Mouse (Mus musculus): ENCODE measurements at regions not wholly inside any gene's neighbourhood (a gene's known extent, or its start where the extent isn't known, plus 50 kb on each side); places are given as distances from the start of the nearest gene placed in this dataset.
A peak's percentile ranks its signal among the peaks of the same experiment; 100 is the strongest.
"Not testable (repeated sequence)": the region's sequence is repeated elsewhere in the genome, so short reads cannot be mapped to it uniquely, and the experiment has no call there.

GRCm38 (mm10) chr3:112384641-112385040 lies 874.0 kb downstream of the Amy2a5 start:
- Histone ChIP-seq H3K9ac (no peak overlapping the region), H3K9me3 (no peaks in the 10 kb centered on the region), H3K36me3 (no peaks in the 10 kb centered on the region), H3K4me3 (no peak overlapping the region), H3K4me2 (no peak overlapping the region), H3K27me3 (no peaks in the 10 kb centered on the region), H3K27ac (replicated peaks) (no peak overlapping the region), H3K4me1 (replicated peaks) (no peaks in the 10 kb centered on the region)
- WGBS: 77% methylated on average over 2 of the region's 2 CpGs
- ATAC-seq (ENCODE audit: low read depth): no peak

DNA sequence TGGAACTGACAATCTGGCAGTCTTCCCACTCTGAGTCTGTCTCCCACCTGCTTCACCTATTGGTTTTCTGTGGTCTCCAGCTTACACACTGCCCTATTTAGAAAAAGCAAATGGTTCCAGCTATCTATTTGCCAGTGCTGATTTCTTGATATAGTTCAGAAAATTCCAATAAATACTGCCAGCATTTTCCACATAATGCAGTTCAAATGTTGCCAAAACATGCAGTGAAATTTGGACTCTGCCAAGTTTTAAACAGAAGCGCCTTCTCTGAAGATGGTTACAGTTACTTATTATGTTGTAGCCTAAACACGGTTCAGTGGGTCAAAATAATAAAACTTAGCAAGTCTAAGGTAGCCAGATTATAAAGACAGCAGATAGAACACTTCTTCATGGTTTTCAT lies 912.8 kb downstream of the Amy2a5 start:
- Histone ChIP-seq H3K4me3 (no peak overlapping the region), H3K4me2 (no peak overlapping the region), H3K9ac (no peak overlapping the region), H3K9me3 (no peaks in the 10 kb centered on the region), H3K4me1 (replicated peaks) (no peaks in the 10 kb centered on the region), H3K27ac (replicated peaks) (no peak overlapping the region), H3K36me3 (no peaks in the 10 kb centered on the region), H3K27me3 (no peaks in the 10 kb centered on the region)
- no peak for ATAC-seq (ENCODE audit: low read depth)
- WGBS: 88% methylated on average over 2 of the region's 2 CpGs

DNA sequence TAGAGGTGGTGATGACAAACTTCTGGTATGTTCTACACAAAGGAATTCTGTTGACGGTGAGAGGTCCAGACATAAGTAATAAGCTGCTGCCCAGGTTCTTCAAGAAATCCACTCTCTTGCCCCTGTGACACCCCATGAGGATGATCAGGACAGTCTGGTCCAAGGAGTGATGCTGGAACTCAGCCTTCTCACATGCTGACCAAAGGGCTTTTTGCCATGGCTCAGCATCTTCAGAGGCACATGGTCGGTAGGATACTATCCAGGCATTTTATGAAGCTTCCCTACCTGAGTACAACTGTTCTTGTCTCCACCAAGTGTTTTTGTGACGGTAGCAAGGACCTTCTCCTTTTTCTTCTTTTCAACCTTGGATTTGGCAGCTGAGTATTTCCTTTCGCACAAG lies 927.5 kb downstream of the Amy2a5 start:
- no peak overlapping the region for H3K27ac ChIP-seq (replicated peaks)
- no peaks in the 10 kb centered on the region for H3K9me3 ChIP-seq
- H3K27me3 ChIP-seq: no peaks in the 10 kb centered on the region
- H3K4me3 ChIP-seq: no peak overlapping the region
- no peak overlapping the region for H3K4me2 ChIP-seq
- 92% methylated on average over 4 of the region's 4 CpGs for WGBS
- no peak for ATAC-seq (ENCODE audit: low read depth)
- no peak overlapping the region for H3K9ac ChIP-seq
- no peaks in the 10 kb centered on the region for H3K4me1 ChIP-seq (replicated peaks)
- H3K36me3 ChIP-seq: no peaks in the 10 kb centered on the region

- H3K36me3 ChIP-seq: no peaks in the 10 kb centered on the region
- no peak overlapping the region for H3K9ac ChIP-seq
- H3K4me3 ChIP-seq: no peak overlapping the region
- ATAC-seq (ENCODE audit: low read depth): peak; percentile 81
- H3K4me2 ChIP-seq: no peak overlapping the region
- no peaks in the 10 kb centered on the region; the same call in 1 of the 2 replicates for H3K4me1 ChIP-seq (replicated peaks)
- WGBS: 24% methylated on average over 2 of the region's 2 CpGs
- H3K27me3 ChIP-seq: no peaks in the 10 kb centered on the region
- H3K9me3 ChIP-seq: no peaks in the 10 kb centered on the region
- H3K27ac ChIP-seq (replicated peaks): no peak overlapping the region
Measured at GRCm38 (mm10) chr3:112325348-112325747, 933.3 kb downstream of the Amy2a5 start.

DNA sequence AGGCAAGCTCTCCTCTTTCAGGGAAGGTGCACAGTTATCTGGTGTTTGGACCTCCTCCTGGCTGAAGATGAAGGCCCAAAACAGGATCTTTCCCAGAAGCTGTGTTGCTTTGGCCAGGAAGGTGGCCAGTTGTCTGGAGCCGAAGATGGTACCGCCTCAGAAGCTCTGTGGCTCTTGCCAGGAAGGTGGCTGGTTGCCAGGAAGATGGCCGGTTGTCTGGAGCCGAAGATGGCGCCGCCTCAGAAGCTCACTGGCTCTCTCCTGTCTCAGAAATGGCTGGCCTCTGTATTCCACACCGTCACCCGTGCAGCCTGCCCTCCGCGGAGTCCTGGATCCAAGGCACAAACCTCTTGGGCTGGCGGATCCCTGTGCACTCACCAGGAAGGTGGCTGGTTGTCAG lies 937.4 kb downstream of the Amy2a5 start:
- not testable (repeated sequence) for H3K4me2 ChIP-seq; H3K9me3 ChIP-seq; H3K4me3 ChIP-seq; H3K9ac ChIP-seq; ATAC-seq (ENCODE audit: low read depth); H3K27ac ChIP-seq (replicated peaks); H3K27me3 ChIP-seq; H3K36me3 ChIP-seq; H3K4me1 ChIP-seq (replicated peaks)
- WGBS: 91% methylated on average over 11 of the region's 11 CpGs

- Histone ChIP-seq H3K27me3 (no peaks in the 10 kb centered on the region), H3K36me3 (no peaks in the 10 kb centered on the region), H3K4me2 (no peak overlapping the region), H3K9me3 (no peaks in the 10 kb centered on the region), H3K4me1 (replicated peaks) (no peaks in the 10 kb centered on the region), H3K9ac (no peak overlapping the region), H3K27ac (replicated peaks) (no peak overlapping the region), H3K4me3 (no peak overlapping the region)
- no peak for ATAC-seq (ENCODE audit: low read depth)
- WGBS: 65% methylated on average over 2 of the region's 2 CpGs
Measured at GRCm38 (mm10) chr3:112278785-112279430, 979.7 kb downstream of the Amy2a5 start.

- H3K9ac ChIP-seq: no peak overlapping the region
- H3K9me3 ChIP-seq: no peaks in the 10 kb centered on the region
- H3K4me3 ChIP-seq: no peak overlapping the region
- H3K36me3 ChIP-seq: no peaks in the 10 kb centered on the region
- no peaks in the 10 kb centered on the region for H3K4me1 ChIP-seq (replicated peaks)
- WGBS: 7% methylated on average over 1 of the region's 1 CpGs
- no peak for ATAC-seq (ENCODE audit: low read depth)
- H3K4me2 ChIP-seq: no peak overlapping the region
- H3K27me3 ChIP-seq: no peaks in the 10 kb centered on the region
- no peak overlapping the region for H3K27ac ChIP-seq (replicated peaks)
Measured at GRCm38 (mm10) chr3:112261334-112262101, 997.1 kb downstream of the Amy2a5 start.

DNA sequence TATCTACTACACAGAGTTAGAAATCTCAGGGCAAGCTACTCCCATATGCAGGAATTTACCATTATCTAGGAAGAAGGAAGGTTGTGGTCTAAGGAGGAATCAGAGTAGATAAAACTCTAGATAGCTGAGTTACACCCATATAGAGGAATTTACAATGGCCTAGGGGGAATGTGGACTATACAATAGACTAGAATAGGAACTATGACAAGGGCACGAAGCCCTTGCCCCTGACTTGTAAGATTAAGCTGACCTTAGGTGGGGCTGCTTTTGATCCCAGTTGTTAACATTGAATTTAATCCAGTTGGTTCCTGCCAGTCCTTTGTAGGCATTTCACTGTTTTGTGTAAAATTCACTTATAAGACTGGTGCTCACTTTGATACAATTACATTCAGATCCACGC lies 1015.7 kb downstream of the Amy2a5 start:
- 84% methylated on average over 2 of the region's 2 CpGs for WGBS
- not testable (repeated sequence) for H3K4me3 ChIP-seq

DNA sequence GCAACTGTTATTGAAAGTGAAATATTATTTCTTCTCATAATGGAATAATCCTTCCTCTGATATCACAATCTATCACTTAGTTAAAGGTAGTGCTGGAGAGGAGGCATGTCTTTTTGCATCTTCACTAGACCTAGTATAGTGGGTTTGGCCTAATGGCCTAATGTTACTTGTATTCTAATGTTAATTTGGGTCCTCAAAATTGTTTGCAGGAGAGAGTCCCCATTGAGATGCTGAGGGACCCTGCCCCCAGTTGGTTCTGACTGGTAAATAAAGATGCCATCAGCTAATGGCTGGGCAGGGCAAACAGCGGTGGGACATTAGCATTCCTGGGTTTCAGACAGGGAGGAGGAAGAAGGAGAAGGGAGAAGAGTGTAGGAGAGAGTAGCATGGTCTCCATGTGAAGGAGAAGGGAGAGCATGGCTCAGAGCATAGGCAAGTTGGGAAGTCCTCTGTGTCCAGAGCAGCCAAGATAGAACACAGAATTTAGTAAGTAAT lies 1019.0 kb downstream of the Amy2a5 start:
- no peak overlapping the region for H3K4me3 ChIP-seq
- WGBS: 10% methylated on average over 1 of the region's 1 CpGs
- ATAC-seq (ENCODE audit: low read depth): no peak
- H3K36me3 ChIP-seq: no peaks in the 10 kb centered on the region
- no peaks in the 10 kb centered on the region for H3K9me3 ChIP-seq
- H3K4me1 ChIP-seq (replicated peaks): no peaks in the 10 kb centered on the region
- H3K9ac ChIP-seq: no peak overlapping the region
- H3K27me3 ChIP-seq: no peaks in the 10 kb centered on the region
- H3K27ac ChIP-seq (replicated peaks): no peak overlapping the region
- no peak overlapping the region for H3K4me2 ChIP-seq

More for the DNA sequence above, 1015.7 kb downstream of the Amy2a5 start:
- not testable (repeated sequence) for H3K9ac ChIP-seq; H3K4me2 ChIP-seq; ATAC-seq (ENCODE audit: low read depth); H3K27me3 ChIP-seq; H3K27ac ChIP-seq (replicated peaks); H3K36me3 ChIP-seq; H3K9me3 ChIP-seq; H3K4me1 ChIP-seq (replicated peaks)

All from neural tube, embryonic 13.5 days (tissue).